Mouse (Mus musculus): ENCODE measurements around the gene Plekha4. TPM values are rescaled to one million over a fixed set of nuclear protein-coding genes. Genes with fewer than 3 reads are reported as not detected.
A peak's percentile ranks its signal among the peaks of the same experiment; 100 is the strongest.

The Plekha4 gene
- polyA plus RNA-seq, 1 experiment from 2014 or later: 3.3 TPM

DNA sequence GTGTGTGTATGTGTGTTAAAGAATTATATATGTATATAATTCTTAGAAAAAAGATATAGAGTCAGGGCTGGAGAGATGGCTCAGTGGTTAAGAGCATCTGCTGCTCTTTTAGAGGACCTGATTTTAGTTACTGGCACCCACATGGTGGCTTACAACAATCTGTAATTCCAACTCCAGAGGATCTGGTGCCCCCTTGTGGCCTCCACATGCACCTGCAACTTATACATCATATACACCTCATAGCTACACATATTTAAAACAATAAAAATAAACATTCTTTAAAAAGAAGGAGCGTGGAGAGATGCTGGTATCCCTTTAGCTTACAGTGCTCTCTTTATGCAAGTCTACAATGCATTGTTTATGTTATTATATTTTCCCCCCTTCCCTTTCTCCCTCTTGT lies 18.4 kb downstream of the Plekha4 start:
- Histone ChIP-seq H3K4me1 (no peaks in the 10 kb centered on the region), H3K36me3 (no peaks in the 10 kb centered on the region), H3K9ac (no peak overlapping the region), H3K27ac (no peak overlapping the region), H3K4me2 (no peak overlapping the region), H3K27me3 (no peaks in the 10 kb centered on the region), H3K9me3 (no peaks in the 10 kb centered on the region; the same call in 1 of the 2 replicates), H3K4me3 (no peak overlapping the region)
- 83% methylated on average over 1 of the region's 1 CpGs for WGBS
- ATAC-seq (ENCODE audit: borderline replicate concordance, extremely low read depth, low FRiP score, low TSS enrichment): no peak

DNA sequence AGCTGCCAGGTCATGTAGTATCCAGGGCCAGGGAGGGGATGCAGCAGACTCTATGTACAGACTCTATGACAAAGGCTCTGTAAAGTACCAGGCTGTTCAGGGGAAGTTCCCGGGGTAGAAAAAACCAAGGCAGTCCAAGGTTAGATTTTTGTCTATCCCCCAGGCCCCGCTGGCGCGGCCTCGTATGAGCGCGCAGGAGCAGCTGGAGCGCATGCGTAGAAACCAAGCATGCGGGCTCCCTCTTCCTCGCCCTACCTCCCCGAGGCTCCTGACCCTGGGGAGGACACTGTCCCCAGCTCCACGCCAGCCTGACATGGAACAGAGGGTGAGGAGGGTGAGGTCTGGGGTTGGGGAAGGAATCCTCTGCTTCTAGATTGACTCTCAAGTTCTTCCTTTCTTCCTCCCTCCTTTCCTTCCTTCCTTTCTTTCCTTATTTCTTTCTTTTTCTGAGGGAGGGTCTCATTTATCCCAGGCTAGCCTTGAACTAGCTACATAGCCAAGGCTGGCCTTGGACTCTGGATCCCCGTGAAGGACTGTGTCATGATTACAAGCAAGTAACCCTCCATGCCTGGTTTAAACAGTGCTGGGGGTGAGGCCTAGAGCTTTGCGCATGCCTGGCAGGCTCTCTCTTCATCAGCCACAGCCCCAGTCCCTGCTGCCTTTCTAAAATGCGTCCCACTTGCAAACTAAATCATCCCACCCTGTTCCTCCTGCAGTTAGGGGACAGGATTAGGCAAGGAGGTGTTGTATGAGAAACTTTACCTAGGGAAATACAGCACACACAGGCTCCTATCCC lies 23.7 kb downstream of the Plekha4 start:
- WGBS: 85% methylated on average over 16 of the region's 16 CpGs
- H3K27me3 ChIP-seq: no peaks in the 10 kb centered on the region
- no peak overlapping the region for H3K4me2 ChIP-seq
- H3K27ac ChIP-seq: no peak overlapping the region
- no peak overlapping the region for H3K4me3 ChIP-seq
- no peaks in the 10 kb centered on the region for H3K9me3 ChIP-seq
- no peak for ATAC-seq (ENCODE audit: borderline replicate concordance, extremely low read depth, low FRiP score, low TSS enrichment)
- no peak overlapping the region for H3K9ac ChIP-seq
- H3K36me3 ChIP-seq: no peaks in the 10 kb centered on the region
- H3K4me1 ChIP-seq: no peaks in the 10 kb centered on the region

DNA sequence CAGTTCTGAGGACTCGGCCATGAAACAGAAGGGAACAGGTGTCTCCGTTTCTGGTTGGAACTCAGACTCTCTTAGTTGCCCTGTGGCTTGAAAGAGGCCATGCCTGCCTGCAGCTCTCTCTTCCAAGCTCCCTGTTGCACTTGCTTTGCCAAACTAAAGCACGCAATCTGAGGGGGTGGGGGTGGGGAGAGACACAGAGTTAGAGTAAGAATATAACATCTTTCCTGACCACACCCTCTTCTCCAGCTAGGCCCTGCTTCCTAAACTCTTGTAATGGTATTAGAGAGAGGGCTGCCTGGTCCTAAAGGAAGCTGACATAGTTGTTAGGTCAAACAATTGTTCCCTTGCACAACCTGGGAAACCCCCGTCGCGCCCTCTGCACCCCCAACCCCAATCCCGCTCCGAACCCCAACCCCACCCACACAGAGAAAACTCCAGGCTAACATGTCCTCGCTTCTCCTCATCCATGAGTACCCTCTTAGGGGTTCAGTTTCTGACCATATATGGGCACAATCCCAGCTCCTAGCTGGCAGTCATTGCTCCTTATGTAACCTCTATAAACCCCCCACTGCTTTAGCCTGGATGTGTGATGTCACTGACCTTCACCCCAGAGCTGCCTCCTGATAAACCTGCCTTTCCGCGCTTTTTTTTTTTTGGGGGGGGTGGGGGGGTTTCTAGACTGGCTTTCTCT lies 24.8 kb downstream of the Plekha4 start:
- Histone ChIP-seq H3K36me3 (no peaks in the 10 kb centered on the region), H3K27me3 (no peaks in the 10 kb centered on the region), H3K9ac (no peak overlapping the region), H3K4me3 (no peak overlapping the region), H3K27ac (no peak overlapping the region), H3K4me1 (no peaks in the 10 kb centered on the region), H3K9me3 (no peaks in the 10 kb centered on the region), H3K4me2 (no peak overlapping the region)
- WGBS: 74% methylated on average over 11 of the region's 11 CpGs
- ATAC-seq (ENCODE audit: borderline replicate concordance, extremely low read depth, low FRiP score, low TSS enrichment): no peak

DNA sequence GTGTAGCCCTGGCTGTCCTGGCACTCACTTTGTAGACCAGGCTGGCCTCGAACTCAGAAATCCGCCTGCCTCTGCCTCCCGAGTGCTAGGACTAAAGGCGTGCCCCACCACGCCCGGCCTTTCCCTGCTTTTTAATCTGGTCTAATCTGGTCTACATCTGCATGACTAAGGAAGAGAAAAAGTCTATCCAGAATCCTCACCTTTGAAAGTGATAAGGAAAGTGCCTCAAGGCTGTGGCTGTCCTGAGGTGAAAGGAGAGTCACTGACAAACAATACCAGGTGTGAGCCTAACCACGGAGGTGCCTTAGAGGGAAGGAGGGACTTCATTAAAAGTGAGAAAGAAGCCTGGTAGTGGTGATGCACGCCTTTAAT lies 25.4 kb downstream of the Plekha4 start:
- no peak overlapping the region for H3K9ac ChIP-seq
- no peak overlapping the region for H3K27ac ChIP-seq
- H3K4me2 ChIP-seq: no peak overlapping the region
- no peaks in the 10 kb centered on the region for H3K36me3 ChIP-seq
- H3K9me3 ChIP-seq: no peaks in the 10 kb centered on the region
- H3K4me3 ChIP-seq: no peak overlapping the region
- H3K27me3 ChIP-seq: no peaks in the 10 kb centered on the region
- ATAC-seq (ENCODE audit: borderline replicate concordance, extremely low read depth, low FRiP score, low TSS enrichment): no peak
- WGBS: 75% methylated on average over 8 of the region's 8 CpGs
- H3K4me1 ChIP-seq: no peaks in the 10 kb centered on the region

DNA sequence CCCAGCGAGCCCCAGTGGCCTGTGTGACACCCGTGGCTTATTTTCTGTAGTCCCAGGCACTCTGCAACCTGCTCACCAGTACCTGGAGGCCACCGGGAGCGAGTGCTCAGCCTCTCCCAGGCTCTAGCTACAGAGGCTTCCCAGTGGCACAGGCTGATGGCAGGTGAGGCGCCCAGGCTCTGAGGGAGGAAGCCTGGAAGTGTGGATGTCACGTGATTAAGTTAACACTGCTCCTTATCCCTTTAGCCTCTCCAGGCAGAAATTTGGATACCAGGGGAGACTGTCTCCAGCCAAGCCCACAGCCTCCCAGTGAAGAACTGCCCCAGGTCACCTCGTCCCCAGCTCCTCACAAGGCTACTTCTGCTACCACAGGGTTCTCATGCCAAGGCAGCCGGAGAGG lies 27.4 kb downstream of the Plekha4 start:
- Histone ChIP-seq H3K4me3 (no peak overlapping the region), H3K9ac (no peak overlapping the region), H3K9me3 (no peaks in the 10 kb centered on the region), H3K27ac (no peak overlapping the region), H3K36me3 (no peaks in the 10 kb centered on the region), H3K27me3 (no peaks in the 10 kb centered on the region), H3K4me1 (0 out of 2 replicates have a peak, but pooled peaks cover 1% of the 10 kb centered on the region), H3K4me2 (no peak overlapping the region)
- WGBS: 52% methylated on average over 8 of the region's 8 CpGs
- ATAC-seq (ENCODE audit: borderline replicate concordance, extremely low read depth, low FRiP score, low TSS enrichment): no peak

DNA sequence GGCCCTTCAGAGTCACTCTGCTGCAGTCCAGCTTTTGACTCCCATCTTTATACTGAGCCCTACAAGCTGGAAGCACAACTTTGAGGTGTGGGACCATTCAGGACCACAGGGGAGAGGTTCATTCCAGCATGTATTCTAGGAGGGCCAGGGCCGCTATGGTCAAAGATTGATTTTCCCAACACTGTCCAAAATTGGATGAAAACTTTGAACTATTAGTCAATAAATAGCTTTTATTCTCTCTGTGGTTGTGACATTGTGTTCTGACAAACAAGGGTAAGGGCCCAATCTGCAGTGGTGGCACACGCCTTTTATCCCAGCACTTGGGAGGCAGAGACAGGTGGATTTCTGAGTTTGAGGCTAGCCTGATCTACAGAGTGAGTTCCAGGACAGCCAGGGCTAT lies 27.9 kb downstream of the Plekha4 start:
- Histone ChIP-seq H3K9ac (no peak overlapping the region), H3K27ac (no peak overlapping the region), H3K4me3 (no peak overlapping the region), H3K4me2 (no peak overlapping the region), H3K4me1 (0 out of 2 replicates have a peak, but pooled peaks cover 6% of the 10 kb centered on the region), H3K27me3 (no peaks in the 10 kb centered on the region), H3K36me3 (no peaks in the 10 kb centered on the region), H3K9me3 (no peaks in the 10 kb centered on the region)
- ATAC-seq (ENCODE audit: borderline replicate concordance, extremely low read depth, low FRiP score, low TSS enrichment): no peak
- WGBS: 91% methylated on average over 2 of the region's 2 CpGs

DNA sequence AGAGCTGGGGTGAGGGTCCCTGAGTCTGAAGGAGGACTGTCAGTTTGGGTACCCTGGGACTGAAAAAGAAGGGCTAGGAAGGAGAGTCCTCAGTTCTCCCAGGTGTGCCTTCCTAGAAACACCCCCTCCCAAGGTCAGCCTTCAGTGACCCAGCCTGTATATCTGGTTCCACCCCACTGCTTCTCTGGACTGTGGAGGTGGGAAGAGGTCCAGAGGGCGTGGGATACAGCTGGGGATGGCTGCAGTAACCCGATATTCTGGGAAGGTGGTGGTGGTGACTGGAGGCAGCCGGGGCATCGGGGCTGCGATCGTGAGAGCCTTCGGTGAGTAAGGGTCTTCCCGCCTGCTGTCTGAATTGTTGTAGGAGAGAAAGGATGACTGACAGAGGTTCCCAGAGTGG lies 28.6 kb downstream of the Plekha4 start, which contains the start of gene Hsd17b14:
Gene Hsd17b14, plus strand, starts transcription at position 150 of the 400 bp plus-strand sequence.
- no peak for ATAC-seq (ENCODE audit: borderline replicate concordance, extremely low read depth, low FRiP score, low TSS enrichment)
- 22% methylated on average over 8 of the region's 8 CpGs for WGBS
- H3K27ac ChIP-seq: no peak within 1 kb of the TSS
- no peaks in the 10 kb centered on the region for H3K27me3 ChIP-seq
- H3K9ac ChIP-seq: no peak within 1 kb of the TSS
- no peaks in the 10 kb centered on the region for H3K9me3 ChIP-seq
- H3K4me3 ChIP-seq: no peak within 1 kb of the TSS
- H3K4me1 ChIP-seq: 0 out of 2 replicates have a peak, but pooled peaks cover 6% of the 10 kb centered on the region
- H3K4me2 ChIP-seq: no peak within 1 kb of the TSS
- H3K36me3 ChIP-seq: no peaks in the 10 kb centered on the region

DNA sequence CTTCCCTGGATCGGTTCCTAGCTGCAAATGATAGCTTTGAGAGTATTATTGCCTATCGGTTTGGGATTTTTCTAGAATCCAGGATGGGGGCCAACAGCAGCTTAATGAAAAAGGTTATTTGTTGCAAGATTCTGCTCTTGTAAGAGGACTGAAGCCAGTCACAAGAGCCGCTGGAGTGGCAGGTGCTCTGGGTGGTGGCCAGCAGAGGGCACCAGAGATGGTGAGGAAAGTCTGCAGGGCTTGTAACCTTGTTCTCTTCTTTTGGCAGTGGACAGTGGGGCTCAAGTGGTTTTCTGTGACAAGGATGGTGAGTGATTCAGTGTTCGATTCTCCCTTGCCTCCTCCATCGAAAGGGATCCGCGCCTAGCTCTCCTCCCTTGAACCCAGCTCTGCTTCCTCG lies 29.7 kb downstream of the Plekha4 start:
- no peaks in the 10 kb centered on the region for H3K27me3 ChIP-seq
- no peaks in the 10 kb centered on the region for H3K36me3 ChIP-seq
- ATAC-seq (ENCODE audit: borderline replicate concordance, extremely low read depth, low FRiP score, low TSS enrichment): no peak
- no peak overlapping the region for H3K9ac ChIP-seq
- H3K4me1 ChIP-seq: peaks cover 8% of the 10 kb centered on the region; the same call in 1 of the 2 replicates
- H3K27ac ChIP-seq: no peak overlapping the region
- WGBS: 14% methylated on average over 8 of the region's 8 CpGs
- H3K9me3 ChIP-seq: no peaks in the 10 kb centered on the region
- no peak overlapping the region for H3K4me2 ChIP-seq
- no peak overlapping the region for H3K4me3 ChIP-seq

DNA sequence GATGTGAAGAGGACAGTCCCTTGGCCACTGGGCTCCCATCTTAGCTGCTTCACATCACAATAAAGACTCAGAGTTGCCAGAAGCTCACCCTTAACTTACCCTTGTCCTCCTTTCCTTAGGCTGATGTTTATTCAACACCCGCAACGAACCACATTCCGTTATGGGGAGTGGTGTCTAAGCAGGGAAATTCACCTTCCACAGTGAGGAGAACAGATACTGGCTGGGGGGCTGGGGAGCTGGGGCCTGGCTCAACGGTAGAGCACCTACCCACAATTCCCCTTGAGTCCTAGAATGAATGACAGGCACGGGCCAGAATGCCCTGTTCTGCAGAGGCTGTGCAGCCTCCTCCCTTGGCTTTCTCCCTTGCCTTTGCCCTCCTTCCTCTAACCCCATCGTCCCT lies 32.8 kb downstream of the Plekha4 start:
- no peaks in the 10 kb centered on the region for H3K36me3 ChIP-seq

DNA sequence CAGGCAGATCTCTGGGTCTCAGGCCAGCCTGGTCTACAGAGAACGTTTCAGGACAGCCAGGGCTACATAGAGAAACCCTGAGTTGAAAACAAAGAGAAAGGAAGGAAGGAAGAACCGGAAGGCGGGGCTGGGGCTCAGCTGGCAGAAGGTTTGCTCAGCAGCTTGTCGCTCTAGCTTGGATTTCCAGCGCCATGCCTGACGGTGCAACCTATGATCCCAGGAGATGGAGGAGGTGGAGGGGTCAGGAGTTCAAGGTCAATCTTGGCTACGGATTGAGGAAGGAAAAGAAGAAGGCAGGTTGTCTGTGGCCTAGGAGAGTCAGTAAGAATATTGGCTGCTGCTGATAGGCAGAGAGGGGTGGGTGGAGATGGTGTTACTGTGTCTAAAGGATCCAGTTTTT lies 34.1 kb downstream of the Plekha4 start:
- no peak overlapping the region for H3K4me3 ChIP-seq
- H3K27ac ChIP-seq: no peak overlapping the region
- 74% methylated on average over 7 of the region's 7 CpGs for WGBS
- no peaks in the 10 kb centered on the region for H3K36me3 ChIP-seq
- no peaks in the 10 kb centered on the region for H3K27me3 ChIP-seq
- H3K9me3 ChIP-seq: no peaks in the 10 kb centered on the region
- H3K4me1 ChIP-seq: peaks cover 23% of the 10 kb centered on the region
- no peak for ATAC-seq (ENCODE audit: borderline replicate concordance, extremely low read depth, low FRiP score, low TSS enrichment)
- no peak overlapping the region for H3K4me2 ChIP-seq
- H3K9ac ChIP-seq: no peak overlapping the region

More for the DNA sequence above, 32.8 kb downstream of the Plekha4 start:
- H3K4me2 ChIP-seq: no peak overlapping the region
- H3K9me3 ChIP-seq: no peaks in the 10 kb centered on the region
- ATAC-seq (ENCODE audit: borderline replicate concordance, extremely low read depth, low FRiP score, low TSS enrichment): no peak
- H3K27me3 ChIP-seq: no peaks in the 10 kb centered on the region
- peaks cover 23% of the 10 kb centered on the region for H3K4me1 ChIP-seq
- no peak overlapping the region for H3K4me3 ChIP-seq
- 0 out of 2 replicates have a peak overlapping the region, but pooled peaks have one; percentile 29 for H3K27ac ChIP-seq
- no peak overlapping the region for H3K9ac ChIP-seq
- 24% methylated on average over 5 of the region's 6 CpGs for WGBS

DNA sequence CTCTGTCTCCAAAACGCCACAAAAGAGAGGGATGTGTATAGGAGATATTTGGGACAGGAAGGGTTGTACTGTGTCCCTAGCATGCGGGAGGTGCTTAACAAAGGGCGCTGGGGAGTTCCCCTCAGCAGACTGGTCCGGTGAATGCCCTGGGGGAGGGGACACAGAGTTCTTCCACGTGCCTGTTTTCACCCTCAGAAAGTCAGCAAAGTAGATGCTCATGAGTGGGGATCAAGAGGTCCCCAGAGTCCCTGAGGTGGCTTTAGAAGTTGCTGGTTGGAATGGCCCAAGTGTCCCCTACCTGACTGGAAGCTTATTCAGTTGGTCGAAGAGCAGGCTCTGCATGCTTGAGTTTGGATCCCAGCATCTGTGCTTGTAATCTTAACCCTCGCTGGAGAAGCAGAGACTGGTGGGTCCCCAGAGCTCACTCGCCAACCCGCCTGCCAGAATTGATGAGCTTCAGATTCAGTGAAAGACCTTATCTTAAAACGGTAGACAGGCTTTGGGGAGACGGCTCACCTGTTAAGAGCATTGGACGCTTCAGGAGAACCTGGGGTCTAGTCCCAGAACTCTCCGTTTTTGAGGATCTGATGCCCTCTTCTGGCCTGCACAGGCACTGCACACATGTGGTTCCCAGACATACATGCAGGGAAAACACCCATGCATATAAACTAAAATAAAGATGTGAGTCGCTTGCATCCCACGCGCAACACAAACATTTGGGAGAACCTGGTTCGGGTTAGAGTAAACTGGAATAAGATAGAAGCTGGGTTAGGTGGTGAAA lies 34.9 kb downstream of the Plekha4 start:
- Histone ChIP-seq H3K4me2 (peak overlapping the region; percentile 36), H3K9ac (0 out of 2 replicates have a peak overlapping the region, but pooled peaks have one; percentile 5), H3K27me3 (no peaks in the 10 kb centered on the region), H3K4me1 (peaks cover 23% of the 10 kb centered on the region), H3K9me3 (no peaks in the 10 kb centered on the region), H3K4me3 (no peak overlapping the region), H3K36me3 (no peaks in the 10 kb centered on the region), H3K27ac (no peak overlapping the region)
- WGBS: 15% methylated on average over 17 of the region's 17 CpGs
- no peak for ATAC-seq (ENCODE audit: borderline replicate concordance, extremely low read depth, low FRiP score, low TSS enrichment)
